ENCODE assay signal across 8 mouse cellular contexts in the genomic region with DNA sequence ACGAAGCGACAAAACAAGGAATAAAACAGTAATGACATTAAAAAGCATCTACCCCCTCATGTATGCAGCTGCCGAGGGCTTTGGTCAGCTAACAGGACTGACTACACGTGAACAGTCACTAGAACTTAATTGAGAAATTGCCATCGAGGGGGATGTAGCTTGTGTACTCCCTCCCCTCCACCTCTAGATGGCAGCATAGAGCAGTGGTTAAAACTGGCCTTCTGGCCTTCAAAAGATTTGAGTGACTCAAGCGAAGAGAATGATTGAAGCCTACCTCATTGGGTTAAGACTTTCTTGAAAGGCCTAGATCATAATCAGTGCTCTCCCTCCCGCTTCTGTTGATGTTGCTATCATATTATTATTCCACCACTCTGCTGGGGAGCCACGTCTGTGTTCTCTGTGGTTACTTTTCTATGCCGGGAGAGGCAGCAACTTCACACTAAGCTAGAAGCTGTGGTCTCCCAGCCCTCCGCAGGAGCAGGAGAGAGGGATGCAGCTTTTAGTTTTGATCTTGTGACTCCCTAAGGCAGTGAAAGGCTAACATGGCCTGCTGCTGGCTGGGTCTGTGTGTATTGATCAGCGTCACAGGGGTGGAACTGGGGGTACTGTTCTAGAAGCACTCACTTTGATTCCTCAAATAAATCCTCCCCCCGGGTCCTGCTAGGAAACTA.
A peak's percentile ranks its signal among the peaks of the same experiment; 100 is the strongest.
DNase-seq lines count a peak whose midpoint lies in the region; ATAC-seq and TF ChIP-seq lines count a peak whose summit lies in the region.

No protein-coding gene starts in this region.

- no peaks in the 10 kb centered on the region for H3K4me1 ChIP-seq in G1E (ENCODE audit: insufficient read depth, low read depth, low read length)
- no peaks in the 10 kb centered on the region for H3K4me1 ChIP-seq in liver, postnatal 0 days (ENCODE audit: insufficient read depth)

- H3K36me3 ChIP-seq in G1E (replicated peaks) = no peaks in the 10 kb centered on the region
- no peaks in the 10 kb centered on the region for H3K36me3 ChIP-seq in liver, postnatal 0 days (replicated peaks; ENCODE audit: insufficient read depth, low read length)

- H3K9ac ChIP-seq in liver, postnatal 0 days (replicated peaks) = no peak overlapping the region

- H3K4me2 ChIP-seq in liver, postnatal 0 days (ENCODE audit: low read depth, low read length) = no peak overlapping the region

- ATAC-seq in G1E (ENCODE audit: extremely low read depth, insufficient number of reproducible peaks, low FRiP score, poor library complexity, severe bottlenecking) = no peak
- peak; percentile 86 for ATAC-seq in granulocyte monocyte progenitor cell, adult 5-6 weeks (replicated peaks; ENCODE audit: poor library complexity, severe bottlenecking)
- ATAC-seq in liver, postnatal 0 days = no peak
- ATAC-seq in neutrophil, adult 5-6 weeks (ENCODE audit: extremely low read depth, insufficient number of reproducible peaks, low FRiP score, poor library complexity, severe bottlenecking) = peak; percentile 44; the same call in 1 of the 2 replicates

- WGBS in liver, postnatal 0 days (ENCODE audit: insufficient replicate concordance) = 45% methylated on average over 12 of the region's 12 CpGs

- H3K27ac ChIP-seq in liver, postnatal 0 days (ENCODE audit: low read depth) = no peak overlapping the region

- H3K27me3 ChIP-seq in G1E (ENCODE audit: insufficient read depth, low read length) = peaks cover 6% of the 10 kb centered on the region
- H3K27me3 ChIP-seq in liver, postnatal 0 days (ENCODE audit: insufficient read depth, low read length) = no peaks in the 10 kb centered on the region

- no peak overlapping the region for H3K4me3 ChIP-seq in G1E (ENCODE audit: low read depth, low read length)
- no peak overlapping the region for H3K4me3 ChIP-seq in liver, postnatal 0 days (ENCODE audit: low read depth, low read length)

- H3K9me3 ChIP-seq in G1E (replicated peaks) = no peaks in the 10 kb centered on the region
- H3K9me3 ChIP-seq in liver, postnatal 0 days (ENCODE audit: low read length) = no peaks in the 10 kb centered on the region

- peak; percentile 97 for TF ChIP-seq CTCF in G1E (IDR thresholded peaks at IDR 0.05; ENCODE audit: low read depth, low read length)
- TF ChIP-seq CTCF in liver, postnatal 0 days (IDR thresholded peaks at IDR 0.05; ENCODE audit: low read depth) = peak; percentile 87

- DNase-seq in layer of hippocampus, adult 11-12 months (ENCODE audit: low spot score) = peak; percentile 21
- DNase-seq in layer of hippocampus, postnatal 36 days = no peak
- peak; percentile 47 for DNase-seq in G1E (ENCODE audit: low spot score)
- peak; percentile 44 to 47 for DNase-seq in adrenal gland, postnatal 36 days
- peak; percentile 28 for DNase-seq in liver, postnatal 0 days
- no peak for DNase-seq in left cerebral cortex, adult 11 months (ENCODE audit: low spot score)

- no peak for TF ChIP-seq EP300 in liver, postnatal 0 days (IDR thresholded peaks at IDR 0.05; ENCODE audit: low read depth)

Comparison
In these comparisons a context has a peak if more than half of its experiments do, and no peak if none do; other contexts are left out.
1. DNase-seq: peak in layer of hippocampus, adult 11-12 months (single experiment), G1E (single experiment), adrenal gland, postnatal 36 days (2 of 2) and liver, postnatal 0 days (single experiment); none in layer of hippocampus, postnatal 36 days (0 of 2) and left cerebral cortex, adult 11 months (single experiment).
2. ATAC-seq: peak in granulocyte monocyte progenitor cell, adult 5-6 weeks (single experiment) and neutrophil, adult 5-6 weeks (single experiment); none in G1E (single experiment) and liver, postnatal 0 days (single experiment).